Mouse (Mus musculus) T-cell, adult 2 months (primary cell): ENCODE results near the gene Nfam1.
"Not testable (repeated sequence)": the region's sequence is repeated elsewhere in the genome, so short reads cannot be mapped to it uniquely, and the experiment has no call there.

Experiments used
- DNase-seq: peaks from one replicate; pipeline ENCODE4 v3.0.0; 2022; ENCODE audit warnings: low spot score

Gene Nfam1

DNA sequence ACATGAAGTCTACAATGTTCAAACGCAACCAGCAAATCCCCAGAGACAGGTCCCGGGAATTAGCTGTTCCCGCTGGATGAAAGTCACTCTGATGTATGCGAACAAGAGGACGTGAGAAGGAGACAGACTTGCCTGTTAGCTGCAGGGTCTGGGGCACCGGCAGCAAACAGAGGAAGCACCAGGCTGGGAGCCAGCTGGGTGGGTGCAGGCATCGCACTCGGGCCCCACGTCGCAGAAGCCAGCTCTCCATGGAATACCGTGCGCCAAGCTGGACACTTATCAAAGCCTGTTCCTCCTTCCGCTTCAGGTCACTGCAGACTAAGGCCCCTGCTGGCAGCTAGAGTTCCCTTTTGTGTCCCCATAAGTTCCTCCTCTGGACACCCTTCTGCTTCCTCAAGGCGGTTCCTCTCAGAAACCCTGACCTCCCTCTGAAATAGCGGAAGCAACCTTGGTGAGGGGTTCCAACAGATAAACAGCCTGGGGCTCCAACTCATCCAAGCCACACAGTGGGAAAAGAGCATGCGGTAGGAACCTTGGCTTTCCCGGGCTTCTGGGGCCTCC lies at the start of gene Nfam1:
Gene Nfam1, minus strand, starts transcription at position 326 of the 561 bp plus-strand sequence.
- no peak for DNase-seq

GRCm38 (mm10) chr15:83075607-83076525 lies 42.8 kb upstream of the Nfam1 start:
- DNase-seq, result peak; percentile 85

GRCm38 (mm10) chr15:83074179-83074578 lies 41.1 kb upstream of the Nfam1 start:
- DNase-seq, result no peak

DNA sequence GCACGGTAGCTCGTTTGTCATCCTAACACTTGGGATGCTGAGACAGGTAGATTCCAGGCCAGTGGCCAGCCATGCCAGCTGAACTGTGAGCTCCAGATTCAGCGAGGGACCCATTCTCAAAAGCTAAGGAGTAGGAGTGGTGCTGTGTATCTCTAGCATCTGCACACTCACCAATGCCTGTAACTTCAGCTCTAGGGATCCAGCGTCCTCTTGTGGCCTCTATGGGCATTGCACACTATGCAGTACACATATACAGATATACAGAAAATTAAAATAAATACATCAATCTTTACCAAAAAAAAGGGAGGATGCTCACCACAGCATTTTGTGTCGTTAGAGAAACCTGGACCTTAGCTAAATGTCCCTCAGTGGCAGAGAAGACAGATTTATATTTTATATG lies 38.6 kb upstream of the Nfam1 start:
- no peak for DNase-seq

- DNase-seq, result no peak
Measured at GRCm38 (mm10) chr15:83070942-83071341, 37.8 kb upstream of the Nfam1 start.

- DNase-seq, result no peak
Measured at GRCm38 (mm10) chr15:83068270-83068669, 35.2 kb upstream of the Nfam1 start.

GRCm38 (mm10) chr15:83065543-83065942 lies 32.4 kb upstream of the Nfam1 start:
- no peak for DNase-seq

DNA sequence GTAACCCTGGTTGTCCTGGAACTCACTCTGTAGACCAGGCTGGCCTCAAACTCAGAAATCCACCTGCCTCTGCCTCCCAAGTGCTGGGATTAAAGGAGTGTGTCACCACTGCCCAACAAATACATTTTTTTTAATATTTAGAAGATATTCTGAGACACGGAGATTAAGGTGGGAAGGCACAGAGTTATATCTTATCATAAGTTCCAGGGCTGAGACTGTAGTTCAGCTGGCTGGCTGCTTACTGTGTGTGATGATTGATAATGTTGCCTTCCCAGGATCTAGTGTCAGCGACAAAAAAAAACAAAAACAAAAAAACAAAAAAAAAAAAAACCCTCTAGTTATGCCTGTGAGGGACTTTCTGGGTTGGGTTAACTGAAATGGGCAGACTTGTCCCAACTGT lies 29.5 kb upstream of the Nfam1 start:
- not testable (repeated sequence) for DNase-seq

GRCm38 (mm10) chr15:83061689-83062088 lies 28.6 kb upstream of the Nfam1 start:
- no peak for DNase-seq

- no peak for DNase-seq
Measured at GRCm38 (mm10) chr15:83059233-83059660, 26.1 kb upstream of the Nfam1 start.

DNA sequence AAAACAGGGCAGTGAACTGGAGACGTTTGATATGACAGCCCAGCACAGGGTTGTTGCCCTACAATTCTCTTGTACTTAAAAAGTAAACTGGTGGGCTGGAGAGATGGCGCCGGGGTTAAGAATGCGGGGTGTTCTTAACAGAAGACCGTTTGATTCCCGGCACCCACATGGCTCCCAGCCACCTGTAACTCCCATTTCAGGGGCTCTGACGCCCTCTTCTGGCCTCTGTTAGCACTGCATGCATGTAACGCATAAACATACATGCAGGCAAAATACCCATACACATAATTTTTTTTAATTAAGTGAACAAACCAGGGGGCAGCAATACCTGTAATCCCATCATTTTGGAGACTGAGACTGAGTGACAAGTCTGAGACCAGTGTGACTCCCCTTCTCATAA lies 24.4 kb upstream of the Nfam1 start:
- DNase-seq, result no peak

DNA sequence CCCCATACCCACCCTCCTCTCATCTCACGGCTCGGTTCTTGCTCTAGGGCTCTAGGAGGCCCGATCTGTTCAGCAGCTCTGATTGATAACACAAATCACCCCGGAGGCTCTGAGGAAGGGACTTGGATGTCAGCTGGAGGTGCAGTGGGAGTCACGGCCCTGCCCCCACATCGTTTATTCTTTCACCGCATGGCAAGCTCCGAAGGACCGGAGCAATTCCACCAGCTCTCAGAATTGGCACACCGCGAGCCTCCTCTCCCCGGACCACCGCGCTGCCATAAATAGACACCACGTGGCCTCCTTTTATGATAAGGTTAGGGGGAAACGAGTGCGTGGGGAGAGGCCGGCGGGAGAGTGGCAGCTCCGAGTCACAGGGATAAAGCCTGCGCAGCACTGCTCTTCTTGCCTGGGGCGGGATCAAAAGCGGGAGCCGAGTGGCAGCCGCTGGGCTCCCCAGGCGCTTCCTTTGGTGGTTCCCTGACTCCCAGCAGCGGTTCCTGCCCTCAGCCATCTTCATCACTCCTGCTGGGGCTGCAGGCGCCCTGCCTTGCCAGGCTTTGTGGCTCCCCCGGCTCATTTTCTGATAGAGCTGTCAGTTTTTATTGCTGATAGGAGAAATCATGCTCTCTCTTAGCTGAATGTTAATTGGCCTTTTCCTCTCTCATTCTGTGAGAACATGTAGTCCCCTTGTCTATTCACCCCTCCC lies 23.4 kb upstream of the Nfam1 start:
- DNase-seq, result no peak

- no peak for DNase-seq
Measured at GRCm38 (mm10) chr15:83055569-83055968, 22.5 kb upstream of the Nfam1 start.

DNA sequence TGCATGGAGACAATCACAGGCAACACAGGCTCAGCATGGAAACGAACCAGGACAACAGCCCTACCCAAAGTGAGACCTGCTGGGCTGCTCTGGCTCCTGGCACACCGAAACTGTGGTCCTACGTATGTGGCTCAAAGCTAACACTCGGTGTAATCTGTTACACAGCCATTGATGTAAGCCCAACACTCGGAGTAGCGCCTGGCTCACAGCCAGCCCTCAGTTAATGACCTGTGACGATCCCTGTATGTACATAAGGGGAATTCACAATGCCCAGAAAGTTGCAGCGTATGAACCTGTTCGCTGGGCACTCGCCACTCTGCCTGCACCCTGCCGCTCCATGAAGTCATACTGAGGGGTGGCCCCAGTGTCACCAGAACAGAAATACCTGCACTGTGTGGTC lies 20.2 kb upstream of the Nfam1 start:
- DNase-seq, result no peak

DNA sequence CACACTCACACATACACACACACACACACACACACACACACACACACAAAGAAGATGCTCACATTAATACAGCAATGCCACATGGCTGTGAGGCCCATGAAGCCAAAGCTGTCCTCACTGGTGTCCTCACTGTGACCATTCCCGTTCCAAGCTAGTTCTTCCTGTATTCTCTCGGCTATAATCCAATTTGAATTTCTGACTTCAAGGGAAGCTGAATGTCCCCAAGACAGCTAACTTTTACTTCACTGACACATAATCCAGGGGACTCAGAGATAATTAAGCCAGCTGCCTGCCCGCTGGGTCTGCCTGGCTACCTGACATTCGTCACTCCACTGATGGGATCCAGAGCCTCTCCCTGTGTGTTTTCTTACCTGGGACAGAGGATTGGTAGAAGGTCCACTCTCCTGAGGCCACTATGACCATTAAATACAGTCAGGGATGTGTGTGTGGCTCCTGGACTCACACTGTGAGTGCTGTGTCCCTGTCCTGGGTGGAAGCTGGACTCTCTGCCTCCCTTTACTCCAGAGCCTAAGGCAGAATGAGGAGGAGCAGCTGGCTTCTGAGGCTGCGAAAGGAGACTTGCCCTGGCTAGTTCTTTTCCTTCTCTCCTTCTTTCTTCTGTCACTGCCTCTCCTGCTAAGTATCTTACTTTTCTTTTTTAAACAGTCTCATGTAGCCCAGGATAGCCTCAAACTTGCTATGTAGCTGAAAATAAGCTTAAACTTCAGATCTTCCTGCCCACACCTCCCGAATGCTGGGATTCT lies 19.4 kb upstream of the Nfam1 start:
- no peak for DNase-seq

- no peak for DNase-seq
Measured at GRCm38 (mm10) chr15:83046730-83047129, 13.6 kb upstream of the Nfam1 start.

DNA sequence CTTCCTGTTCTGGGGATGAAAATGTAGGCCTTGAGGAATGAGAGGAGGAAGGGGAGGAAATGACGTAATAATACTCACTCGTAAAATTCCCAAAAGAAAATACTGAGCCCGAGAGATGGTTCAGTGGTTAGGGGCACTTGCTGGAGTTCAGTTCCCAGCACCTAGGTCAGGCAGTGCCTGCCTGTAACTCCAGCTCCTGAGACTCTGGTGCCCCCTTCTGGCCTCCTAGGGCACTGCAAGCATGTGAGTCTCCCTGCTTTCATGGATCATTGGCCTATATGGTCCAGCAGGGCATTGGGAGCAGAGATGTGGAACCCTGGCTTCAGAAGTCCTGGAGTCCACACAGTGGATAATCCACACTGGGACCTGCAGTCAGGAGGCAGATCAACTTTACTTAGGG lies 13.2 kb upstream of the Nfam1 start:
- no peak for DNase-seq

DNA sequence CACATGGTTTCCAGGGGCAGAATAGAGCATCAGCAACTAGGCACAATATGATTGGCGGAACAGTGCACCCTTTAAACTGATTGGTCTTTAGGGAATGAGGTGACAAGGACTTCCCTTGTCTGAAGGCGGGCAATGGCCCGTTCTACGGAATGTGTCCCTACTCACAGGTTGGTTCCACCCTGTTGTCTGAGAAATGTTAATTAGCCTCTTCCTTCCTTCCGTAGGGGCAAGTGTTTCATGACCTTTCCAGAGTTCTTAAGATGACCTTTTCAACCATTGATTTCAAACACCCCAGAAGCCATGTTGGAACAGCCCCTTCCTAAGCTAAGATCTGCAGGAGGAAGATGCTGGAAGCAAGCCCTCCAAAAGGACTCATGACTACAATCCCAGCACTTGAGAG lies 12.5 kb upstream of the Nfam1 start:
- not testable (repeated sequence) for DNase-seq

- DNase-seq, result no peak
Measured at GRCm38 (mm10) chr15:83043362-83043708, 10.2 kb upstream of the Nfam1 start.

GRCm38 (mm10) chr15:83042655-83043361 lies 9.7 kb upstream of the Nfam1 start:
- DNase-seq, result peak; percentile 70

GRCm38 (mm10) chr15:83040156-83040555 lies 7.0 kb upstream of the Nfam1 start:
- DNase-seq, result no peak

GRCm38 (mm10) chr15:83038812-83039211 lies 5.7 kb upstream of the Nfam1 start:
- DNase-seq, result no peak
